Mouse (Mus musculus) c-Kit-negative CD71-positive TER-119-positive erythroid progenitor cells, embryonic 14.5 days (primary cell): ENCODE measurements around the gene Txnl4b.

ENCODE experiments used
- DNase-seq: peaks from one replicate; pipeline ENCODE4 v3.0.0-alpha.2; 2013; ENCODE audit warnings: low read depth, low spot score

Txnl4b gene

DNA sequence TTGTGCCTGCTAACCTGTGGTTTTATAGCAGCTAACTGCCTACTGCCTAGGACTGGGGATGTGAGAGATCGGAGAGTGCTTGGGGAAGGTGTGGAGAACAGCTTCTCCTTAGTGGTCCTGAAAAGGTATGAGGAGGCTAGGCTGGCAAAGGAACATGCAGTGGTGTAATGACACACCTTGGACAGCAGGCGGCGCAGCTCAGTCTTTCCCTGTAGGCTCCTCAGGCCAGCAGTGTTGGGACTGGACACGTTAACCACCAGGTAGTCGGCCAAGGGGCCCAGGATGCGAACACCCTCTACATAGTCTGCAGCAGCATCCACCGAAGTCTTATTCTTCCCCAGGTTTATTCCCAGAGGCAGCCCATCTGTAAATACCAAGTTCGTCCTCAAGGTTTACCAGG is 30.2 kb downstream of the Txnl4b start:
- peak; percentile 51 for DNase-seq

DNA sequence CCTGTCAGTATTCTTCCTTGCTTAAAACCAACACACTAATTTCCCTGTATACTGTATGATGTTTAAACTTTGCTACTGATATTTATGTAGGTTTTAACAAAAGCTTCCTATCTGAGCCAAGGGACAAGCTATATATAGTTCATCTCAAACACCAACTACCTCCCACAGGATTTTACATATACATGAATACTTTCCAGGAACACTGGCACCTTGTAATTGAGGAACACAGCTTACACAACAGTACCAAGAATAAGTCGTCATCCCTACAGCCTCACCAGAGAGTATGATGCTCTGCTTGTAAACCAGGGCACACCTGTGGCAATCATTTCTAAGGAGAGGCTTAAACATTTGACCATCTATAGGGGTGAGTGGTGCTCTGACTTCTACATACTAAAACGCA is 41.0 kb downstream of the Txnl4b start:
- no peak for DNase-seq

DNA sequence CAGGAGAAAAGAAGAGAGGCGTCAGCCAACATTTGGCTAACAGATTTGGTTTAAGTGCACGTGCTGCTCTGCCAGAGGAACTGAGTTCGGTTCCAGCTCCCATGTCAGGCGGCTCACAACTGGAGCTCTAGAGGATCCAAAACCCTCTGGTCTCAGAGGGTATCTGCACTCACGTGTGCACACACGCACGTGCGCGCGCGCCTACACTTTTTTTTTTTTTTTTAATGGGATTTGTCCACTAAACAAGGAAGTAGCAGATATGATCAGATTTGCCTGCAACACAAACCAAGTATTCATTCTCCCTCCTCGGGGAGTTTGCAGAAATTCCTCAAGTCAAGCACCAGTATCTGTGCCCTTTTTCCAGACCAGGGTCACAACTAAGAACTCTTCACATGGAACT is 42.0 kb downstream of the Txnl4b start:
- no peak for DNase-seq

DNA sequence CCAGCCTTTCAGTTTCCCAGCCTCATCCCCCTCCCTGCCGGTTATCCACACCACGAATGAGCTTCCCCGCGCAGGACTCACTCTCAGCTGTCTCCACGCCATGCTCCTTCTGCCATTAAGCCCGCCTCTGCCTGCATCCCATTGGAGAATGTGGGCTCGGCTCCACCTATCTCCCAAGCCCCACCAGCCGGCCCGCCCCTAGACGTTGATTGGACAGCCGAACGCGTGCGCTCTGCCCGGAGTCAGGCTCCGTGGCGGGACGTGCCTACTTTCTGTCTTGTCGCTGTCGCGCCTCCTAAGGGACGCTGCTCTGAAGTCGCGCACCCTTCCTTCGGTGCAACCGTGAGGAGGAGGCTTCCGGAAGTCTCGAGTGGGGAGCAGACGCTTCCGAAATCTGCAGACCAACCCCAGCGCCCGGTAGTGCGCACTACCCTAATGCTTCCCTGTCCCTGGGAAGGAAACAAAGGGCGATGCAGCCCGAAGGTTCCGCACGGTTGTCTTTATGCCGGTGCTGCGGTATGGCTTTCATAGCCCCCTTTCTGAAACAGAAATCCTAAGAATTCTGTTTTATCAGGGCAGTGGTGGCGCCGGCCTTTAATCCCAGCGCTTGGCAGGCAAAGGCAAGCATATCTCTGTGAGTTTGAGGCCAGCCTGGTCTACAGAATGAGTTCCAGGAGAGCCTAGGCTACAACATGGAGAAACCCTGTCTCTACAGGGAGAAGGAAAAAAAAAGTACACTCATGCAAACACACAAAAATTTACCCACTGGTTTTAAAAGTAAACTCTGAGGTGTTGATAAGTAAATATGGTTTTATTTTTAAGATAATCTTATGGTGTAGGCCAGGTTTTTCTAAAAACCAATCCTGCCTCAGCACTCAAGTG is 42.8 kb downstream of the Txnl4b start, which contains the start of gene Dhodh:
Gene Dhodh (minus strand): TSS at position 403 of the 882 bp plus-strand sequence.
- peak; percentile 93 for DNase-seq

DNA sequence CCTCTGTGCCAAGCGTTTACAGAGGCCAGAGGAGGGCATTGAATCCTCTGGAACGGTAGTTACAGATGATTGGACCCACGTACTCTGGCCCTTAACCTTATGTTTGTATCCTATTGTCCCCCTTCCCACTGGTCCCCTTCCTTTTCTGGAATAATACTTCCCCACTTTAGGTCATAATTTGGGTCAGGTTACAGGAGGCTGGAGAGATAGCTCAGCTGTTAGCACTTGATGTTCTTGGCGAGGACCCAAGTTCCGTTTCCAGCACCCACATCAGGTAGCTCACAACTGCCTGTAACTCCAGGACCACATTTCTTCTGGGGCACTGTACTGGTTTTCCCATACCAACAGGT is 43.4 kb downstream of the Txnl4b start:
- no peak for DNase-seq

DNA sequence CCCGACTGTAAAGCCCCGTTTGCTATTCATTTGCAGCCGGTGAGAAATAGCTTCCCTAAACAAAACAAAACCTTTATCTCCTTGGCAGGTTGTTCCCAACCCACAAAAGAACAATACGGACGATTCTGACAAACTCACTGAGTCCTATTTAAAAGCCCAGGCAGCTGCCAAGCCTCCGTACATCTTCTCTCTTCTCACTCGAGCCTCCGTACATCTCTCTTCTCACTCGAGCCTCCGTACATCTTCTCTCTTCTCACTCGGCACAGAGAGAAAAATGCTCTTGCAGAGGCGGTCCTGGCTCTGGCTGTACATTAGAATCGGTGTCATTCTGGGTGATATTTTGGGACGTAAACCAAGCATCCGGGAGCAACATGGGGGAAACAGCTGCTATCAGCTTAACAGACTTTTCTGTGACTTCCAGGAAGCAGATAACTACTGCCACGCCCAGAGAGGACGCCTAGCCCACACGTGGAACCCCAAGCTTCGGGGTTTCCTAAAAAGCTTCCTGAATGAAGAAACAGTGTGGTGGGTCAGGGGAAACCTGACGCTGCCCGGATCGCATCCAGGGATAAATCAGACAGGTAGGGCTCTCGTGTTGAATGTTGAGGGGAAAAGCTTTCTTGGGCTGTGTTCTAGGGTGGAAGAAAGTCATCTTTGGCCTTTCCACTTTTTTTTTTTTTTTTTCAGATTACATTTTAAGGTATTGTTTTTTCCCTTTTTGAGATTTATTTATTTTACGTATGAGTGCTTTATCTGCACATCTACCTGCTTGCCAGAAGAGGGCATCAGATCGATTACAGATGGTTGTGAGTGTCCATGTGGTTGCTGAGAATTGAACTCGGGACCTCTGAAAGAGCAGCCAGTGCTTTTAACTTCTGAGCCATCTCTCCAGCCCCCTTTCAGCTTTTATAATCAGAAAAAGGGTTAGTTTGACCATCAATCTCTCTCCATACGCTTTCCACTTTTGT is 48.8 kb downstream of the Txnl4b start, which contains the start of gene Pkd1l3:
Gene Pkd1l3 (plus strand): TSS at position 275 of the 968 bp plus-strand sequence.
- DNase-seq, result no peak

DNA sequence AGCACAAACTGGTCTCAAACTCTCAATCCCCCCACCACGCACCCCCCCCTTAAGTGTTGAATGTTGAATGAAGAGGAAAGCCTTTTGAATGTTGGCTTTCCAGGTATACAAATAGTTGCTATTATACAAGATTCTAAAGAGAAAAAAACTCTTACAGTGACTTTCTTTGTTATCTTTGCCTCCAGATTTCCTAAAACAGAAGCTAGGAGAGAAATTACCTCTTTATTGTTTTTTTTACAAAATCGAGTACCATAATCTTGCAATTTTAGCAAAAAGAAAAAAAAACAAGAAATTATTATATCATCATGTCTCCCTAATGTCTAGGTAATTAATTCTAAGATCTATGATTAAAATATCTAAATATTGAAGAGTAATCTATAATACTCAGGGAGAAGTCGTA is 49.9 kb downstream of the Txnl4b start:
- no peak for DNase-seq
